In the genomic region with DNA sequence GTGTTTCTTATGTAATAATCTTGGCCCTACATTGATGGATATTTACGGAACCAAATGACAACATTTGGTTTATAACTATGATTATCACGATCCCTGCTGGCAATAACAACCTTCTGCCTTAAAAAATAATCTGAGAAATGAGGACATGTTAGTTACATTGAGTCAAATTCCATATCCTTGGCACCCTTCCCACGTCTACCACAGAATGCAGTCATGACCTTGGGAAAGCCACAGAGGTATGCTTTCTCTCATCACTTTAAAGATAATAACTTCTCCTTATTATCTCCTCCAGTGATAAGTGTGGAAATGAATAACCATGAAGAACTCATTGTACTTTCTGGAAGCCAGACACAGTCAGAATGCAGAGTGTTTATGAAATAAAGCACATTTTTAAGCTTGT, we compare ENCODE assay signal across 6 mouse cellular contexts.
DNase-seq lines count a peak whose midpoint lies in the region; ATAC-seq and TF ChIP-seq lines count a peak whose summit lies in the region.
"Not testable (repeated sequence)": the region's sequence is repeated elsewhere in the genome, so short reads cannot be mapped to it uniquely, and the experiment has no call there.

No protein-coding gene starts in this region.

- not testable (repeated sequence) for H3K27me3 ChIP-seq in lung, postnatal 0 days (replicated peaks; ENCODE audit: insufficient read depth, low read length)

- H3K4me1 ChIP-seq in lung, postnatal 0 days (ENCODE audit: insufficient read depth, low read depth, low read length) = not testable (repeated sequence)

- not testable (repeated sequence) for H3K4me3 ChIP-seq in layer of hippocampus, adult 2 months; lung, postnatal 0 days (ENCODE audit: low read depth, low read length)

- DNase-seq in adrenal gland, adult 8-10 months = peak; percentile 2
- peak; percentile 3 to 8 for DNase-seq in adrenal gland, postnatal 36 days
- DNase-seq in layer of hippocampus, adult 2 months (ENCODE audit: low spot score in 2 of 2) = not testable (repeated sequence)
- DNase-seq in lung, postnatal 0 days (ENCODE audit: low spot score) = peak; percentile 9
- DNase-seq in ovary, postnatal 36 days (ENCODE audit: low spot score) = peak; percentile 5
- peak; percentile 22 for DNase-seq in urinary bladder, postnatal 14 days (ENCODE audit: low spot score)

- 45% methylated on average over 1 of the region's 3 CpGs for WGBS in lung, postnatal 0 days

- TF ChIP-seq EP300 in lung, postnatal 0 days (IDR thresholded peaks at IDR 0.05) = not testable (repeated sequence)

- peak overlapping the region; percentile 70 for H3K27ac ChIP-seq in layer of hippocampus, adult 2 months
- not testable (repeated sequence) for H3K27ac ChIP-seq in lung, postnatal 0 days (ENCODE audit: low read length)

- H3K4me2 ChIP-seq in lung, postnatal 0 days (replicated peaks; ENCODE audit: low read depth, low read length) = not testable (repeated sequence)

- not testable (repeated sequence) for H3K36me3 ChIP-seq in lung, postnatal 0 days (ENCODE audit: insufficient read depth, low read length)

- not testable (repeated sequence) for ATAC-seq in lung, postnatal 0 days

- not testable (repeated sequence) for TF ChIP-seq CTCF in layer of hippocampus, adult 2 months (conservative IDR thresholded peaks at IDR 0.05); lung, postnatal 0 days (IDR thresholded peaks at IDR 0.05)

- not testable (repeated sequence) for H3K9me3 ChIP-seq in lung, postnatal 0 days (ENCODE audit: low read length)

- not testable (repeated sequence) for H3K9ac ChIP-seq in lung, postnatal 0 days (replicated peaks; ENCODE audit: low read depth)
